Mouse (Mus musculus) midbrain, postnatal 0 days (tissue): ENCODE data around the gene Ift46. TPM values are rescaled to one million over a fixed set of nuclear protein-coding genes. Genes with fewer than 3 reads are reported as not detected.
A peak's percentile ranks its signal among the peaks of the same experiment; 100 is the strongest.

ENCODE experiments used
- ATAC-seq: fragments of 200-750 bp; cut with Nextera tagmentation; 2 replicates; pipeline ENCODE4 v1.8.0; 2017; ENCODE audit warnings: moderate number of reproducible peaks, mild to moderate bottlenecking, moderate TSS enrichment, moderate library complexity; ENCODE audit not compliant: low FRiP score
- DNase-seq: peaks from one replicate; pipeline ENCODE4 v3.0.0-alpha.2; 2015; ENCODE audit warnings: low spot score
- H3K27ac ChIP-seq: fragments of 300-500 bp; sonication (generic); 2 replicates; pipeline ENCODE4 v1.5.1; 2014; ENCODE audit warnings: low read depth, mild to moderate bottlenecking, low read length, mixed read lengths
- H3K27me3 ChIP-seq: fragments of 300-500 bp; sonication (generic); 2 replicates; pipeline ENCODE4 v1.6.1; 2014; ENCODE audit warnings: low read length, control low read depth, mixed read lengths; ENCODE audit not compliant: insufficient read depth
- H3K36me3 ChIP-seq: fragments of 300-500 bp; sonication (generic); 2 replicates; pipeline ENCODE4 v1.6.1; 2014; ENCODE audit warnings: low read length, control low read depth, mixed read lengths; ENCODE audit not compliant: insufficient read depth
- H3K4me1 ChIP-seq: fragments of 300-500 bp; sonication (generic); 2 replicates; pipeline ENCODE4 v1.6.1; 2014; ENCODE audit warnings: mild to moderate bottlenecking, control low read depth, antibody characterized with exemption, low read length, mixed read lengths; ENCODE audit not compliant: insufficient read depth
- H3K4me2 ChIP-seq: fragments of 300-500 bp; sonication (generic); 2 replicates; pipeline ENCODE4 v1.6.1; 2014; ENCODE audit warnings: low read depth, mild to moderate bottlenecking, low read length, mixed read lengths; ENCODE audit not compliant: poor library complexity, severe bottlenecking
- H3K4me3 ChIP-seq: fragments of 300-500 bp; sonication (generic); 2 replicates; pipeline ENCODE4 v1.5.1; 2014; ENCODE audit warnings: low read depth, mild to moderate bottlenecking, low read length, moderate library complexity
- H3K9ac ChIP-seq: fragments of 300-500 bp; sonication (generic); replicated peaks from 2 replicates; pipeline ENCODE4 v1.6.1; 2014; ENCODE audit warnings: mild to moderate bottlenecking, low read length, moderate library complexity, mixed read lengths; ENCODE audit not compliant: poor library complexity, severe bottlenecking
- H3K9me3 ChIP-seq: fragments of 300-500 bp; sonication (generic); 2 replicates; pipeline ENCODE4 v1.6.1; 2016; ENCODE audit warnings: low read length, control low read depth
- CTCF ChIP-seq: IDR thresholded peaks from 2 replicates; pipeline ENCODE4 v1.5.1; 2016; ENCODE audit warnings: antibody characterized with exemption, mild to moderate bottlenecking
- WGBS: fragments of 180-500 bp; shearing (Covaris S2); extraction: QIAGEN DNeasy Blood & Tissue Kit; methylation state at CpG from one replicate; pipeline ENCODE4 v1.1.7; 2014; 5-methylcytosine and 5-hydroxymethylcytosine counted together
- polyA plus RNA-seq: library from polyadenylated mRNA; unstranded; fragments of >200 nt; fragmentation: Nextera tagmentation; extraction: Ambion mirVana; gene quantifications from 2 replicates; pipeline ENCODE4 v1.2.1, GENCODE M21; 2015
- total RNA-seq: library from RNA; depleted of rRNA; stranded (reverse); fragments of >200 nt; gene quantifications from 2 replicates; pipeline ENCODE4 v1.2.3, GENCODE M21; 2014

The Ift46 gene
- total and polyA plus RNA-seq, 2 experiments from 2014 or later: 72.1 to 170 TPM

GRCm38 (mm10) chr9:44771376-44771775 is 3.7 kb downstream of the Ift46 start:
- no peaks in the 10 kb centered on the region for H3K4me1 ChIP-seq
- no peak; the same call in 1 of the 2 replicates for TF ChIP-seq CTCF
- H3K4me3 ChIP-seq: no peak overlapping the region
- 92% methylated on average over 5 of the region's 5 CpGs for WGBS
- H3K4me2 ChIP-seq: no peak overlapping the region
- H3K27ac ChIP-seq: no peak overlapping the region
- DNase-seq (no peak), ATAC-seq (no peak)
- no peaks in the 10 kb centered on the region for H3K36me3 ChIP-seq
- H3K9me3 ChIP-seq: no peaks in the 10 kb centered on the region
- no peaks in the 10 kb centered on the region for H3K27me3 ChIP-seq
- no peak overlapping the region for H3K9ac ChIP-seq

- no peak overlapping the region for H3K4me3 ChIP-seq
- no peak for ATAC-seq
These were observed 4.7 kb downstream of the Ift46 start for GRCm38 (mm10) chr9:44772392-44772749.

GRCm38 (mm10) chr9:44772750-44773651 is 5.3 kb downstream of the Ift46 start:
- Histone ChIP-seq H3K27ac (peak overlapping the region; percentile 83), H3K4me2 (peak overlapping the region; percentile 87), H3K4me3 (peak overlapping the region; percentile 63), H3K36me3 (0 out of 2 replicates have a peak, but pooled peaks cover 4% of the 10 kb centered on the region), H3K27me3 (no peaks in the 10 kb centered on the region), H3K9me3 (no peaks in the 10 kb centered on the region), H3K9ac (peak overlapping the region; percentile 91), H3K4me1 (no peaks in the 10 kb centered on the region)
- ATAC-seq (peak; percentile 99), DNase-seq (peak; percentile 98)
- TF ChIP-seq CTCF: peak; percentile 94
- under 1% methylated on average over 41 of the region's 41 CpGs for WGBS

More at GRCm38 (mm10) chr9:44772392-44772749, 4.7 kb downstream of the Ift46 start:
- Histone ChIP-seq H3K27ac (peak overlapping the region; percentile 65; the same call in 1 of the 2 replicates), H3K9me3 (no peaks in the 10 kb centered on the region), H3K27me3 (no peaks in the 10 kb centered on the region), H3K9ac (no peak overlapping the region), H3K36me3 (0 out of 2 replicates have a peak, but pooled peaks cover 4% of the 10 kb centered on the region), H3K4me1 (no peaks in the 10 kb centered on the region), H3K4me2 (no peak overlapping the region)
- 26% methylated on average over 5 of the region's 5 CpGs for WGBS
- no peak for TF ChIP-seq CTCF
- no peak for DNase-seq

DNA sequence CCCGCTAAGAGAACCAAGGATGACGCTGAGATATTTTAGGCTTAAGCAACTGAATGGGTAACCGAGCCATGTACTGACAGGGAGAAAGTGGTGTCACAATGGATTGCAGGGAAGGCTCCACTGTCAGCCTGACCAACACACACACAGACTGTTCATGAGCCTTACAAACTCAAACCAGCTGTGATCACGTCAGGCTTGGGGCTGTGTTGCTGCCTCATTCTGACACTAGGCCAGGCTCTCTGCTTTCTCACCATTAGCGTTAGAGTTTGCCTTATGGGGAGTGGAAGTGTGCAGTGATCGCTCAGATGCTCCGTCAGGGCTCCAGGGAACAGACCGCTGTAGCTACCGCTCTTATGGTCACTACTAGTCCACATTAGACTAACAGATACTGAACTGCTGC is 25.1 kb downstream of the Ift46 start:
- Histone ChIP-seq H3K9ac (no peak overlapping the region), H3K4me3 (no peak overlapping the region), H3K9me3 (no peaks in the 10 kb centered on the region), H3K27ac (no peak overlapping the region), H3K36me3 (peaks cover 50% of the 10 kb centered on the region), H3K4me1 (no peaks in the 10 kb centered on the region), H3K27me3 (no peaks in the 10 kb centered on the region), H3K4me2 (no peak overlapping the region)
- 78% methylated on average over 9 of the region's 9 CpGs for WGBS
- no peak for TF ChIP-seq CTCF
- ATAC-seq (no peak), DNase-seq (no peak)

DNA sequence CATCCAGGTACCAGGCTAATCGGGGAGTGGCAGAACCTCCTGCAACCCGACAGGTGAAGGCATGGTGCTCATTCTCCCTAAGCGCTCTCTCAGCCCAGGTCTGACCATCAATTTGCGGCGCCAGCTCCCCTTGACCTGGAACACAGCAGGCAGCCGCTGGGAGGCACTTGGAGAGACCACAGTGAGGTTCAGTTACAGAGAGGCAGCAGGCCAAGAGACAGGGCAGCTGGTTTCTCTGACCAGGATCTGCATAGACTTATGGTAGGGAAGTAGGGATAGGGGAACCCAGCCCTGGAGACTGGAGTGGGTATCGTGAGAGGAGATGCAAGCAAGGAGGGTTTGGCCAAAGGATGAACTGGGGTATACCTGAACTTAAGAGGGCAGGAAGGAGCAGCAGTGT is 30.6 kb downstream of the Ift46 start:
- H3K4me2 ChIP-seq: peak overlapping the region; percentile 94
- H3K9ac ChIP-seq: peak overlapping the region; percentile 66
- H3K27me3 ChIP-seq: no peaks in the 10 kb centered on the region
- TF ChIP-seq CTCF: no peak
- no peaks in the 10 kb centered on the region for H3K4me1 ChIP-seq
- ATAC-seq (no peak), DNase-seq (peak; percentile 6)
- no peaks in the 10 kb centered on the region for H3K9me3 ChIP-seq
- peaks cover 15% of the 10 kb centered on the region; the same call in 1 of the 2 replicates for H3K36me3 ChIP-seq
- H3K27ac ChIP-seq: no peak overlapping the region
- WGBS: 45% methylated on average over 7 of the region's 7 CpGs
- H3K4me3 ChIP-seq: peak overlapping the region; percentile 57
